Mouse (Mus musculus) right cerebral cortex, postnatal 36 days (tissue): Measurements from ENCODE around the gene Plk4.
A peak's percentile ranks its signal among the peaks of the same experiment; 100 is the strongest.
"Not testable (repeated sequence)": the region's sequence is repeated elsewhere in the genome, so short reads cannot be mapped to it uniquely, and the experiment has no call there.

Experiments
- DNase-seq, 2 experiments: peaks; one replicate each; pipeline ENCODE4 v3.0.0; 2022; ENCODE audit warnings: low spot score in 2 of 2, mixed read lengths in 1 of 2

The Plk4 gene

DNA sequence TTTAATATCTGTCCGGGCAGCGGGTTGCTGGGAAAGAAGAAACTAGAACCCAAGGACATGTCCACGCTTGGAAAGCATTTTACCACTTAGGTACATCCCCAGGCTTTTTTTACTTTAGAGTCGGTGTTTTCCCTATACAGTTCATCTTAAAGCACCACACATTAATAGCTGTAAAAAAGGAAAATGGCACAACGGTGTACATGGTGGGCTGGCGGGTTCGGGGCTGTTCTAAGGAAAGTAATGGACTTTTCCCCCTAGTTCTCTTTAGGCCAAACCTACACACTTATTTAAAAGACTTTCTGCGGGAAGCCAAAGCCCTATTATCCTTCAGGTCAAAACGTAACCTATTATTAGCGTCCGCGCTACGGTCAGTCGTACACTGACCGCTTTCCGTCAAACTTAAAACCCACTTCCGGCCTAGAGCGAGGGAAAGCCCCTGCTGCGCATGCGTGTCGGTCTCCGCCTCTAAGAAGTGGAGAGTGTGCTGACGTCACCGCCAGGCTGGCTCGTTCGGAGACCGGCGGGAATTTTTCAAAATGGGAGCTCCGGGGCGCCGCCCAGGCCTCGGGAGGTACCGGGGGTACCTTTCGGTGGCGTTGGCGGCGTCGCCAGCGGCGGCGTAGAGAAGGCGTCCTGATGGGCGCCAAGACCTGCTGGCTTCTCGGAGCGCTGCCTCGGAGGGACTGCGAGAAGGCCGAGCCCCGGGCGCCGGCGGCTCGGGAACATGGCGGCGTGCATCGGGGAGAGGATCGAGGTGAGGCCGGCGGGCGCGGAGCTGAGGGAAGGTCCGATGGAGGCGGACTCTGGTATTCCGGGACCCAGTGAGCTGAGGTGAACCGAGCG, at the start of gene Plk4:
Plk4 (plus strand) TSS at position 490 of the 843 bp plus-strand sequence.
- DNase-seq = peak; percentile 91 to 94

DNA sequence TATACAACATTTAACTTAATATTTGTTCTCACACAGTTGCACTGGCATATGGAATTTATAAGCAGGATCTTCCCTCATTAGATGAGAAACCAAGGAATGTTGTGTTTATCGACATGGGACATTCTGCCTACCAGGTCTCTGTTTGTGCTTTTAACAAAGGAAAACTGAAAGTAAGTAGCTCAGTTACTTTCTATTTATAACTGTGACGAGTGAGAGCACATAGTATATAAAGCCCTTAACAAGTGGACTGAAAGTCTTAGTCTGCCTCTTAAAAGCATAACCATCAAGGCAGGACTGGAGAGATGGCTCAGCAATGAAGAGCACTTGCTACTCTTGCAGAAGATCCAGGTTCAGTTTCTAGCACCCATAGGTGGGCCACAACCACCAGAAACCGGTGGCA, 39.1 kb upstream of the Plk4 start:
- no peak for DNase-seq

DNA sequence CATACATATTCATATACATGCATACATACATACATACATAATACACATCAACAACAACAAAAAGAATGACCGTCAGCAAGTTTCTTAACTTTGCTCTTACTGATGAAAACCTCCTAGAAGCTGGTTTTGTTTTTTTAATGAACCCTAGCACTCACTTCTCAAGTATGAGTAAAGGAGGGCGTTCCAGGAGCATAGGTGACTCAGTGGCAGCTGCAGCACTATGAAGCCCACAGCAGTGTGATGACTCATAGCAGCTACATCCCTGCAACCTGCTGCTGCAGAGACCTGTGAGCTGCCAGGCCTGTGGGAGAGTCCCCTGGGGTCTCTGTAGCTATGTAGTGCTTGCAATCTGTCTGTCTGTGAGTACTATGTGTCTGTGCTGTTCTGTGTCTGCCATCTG, 38.5 kb upstream of the Plk4 start:
- no peak for DNase-seq

DNA sequence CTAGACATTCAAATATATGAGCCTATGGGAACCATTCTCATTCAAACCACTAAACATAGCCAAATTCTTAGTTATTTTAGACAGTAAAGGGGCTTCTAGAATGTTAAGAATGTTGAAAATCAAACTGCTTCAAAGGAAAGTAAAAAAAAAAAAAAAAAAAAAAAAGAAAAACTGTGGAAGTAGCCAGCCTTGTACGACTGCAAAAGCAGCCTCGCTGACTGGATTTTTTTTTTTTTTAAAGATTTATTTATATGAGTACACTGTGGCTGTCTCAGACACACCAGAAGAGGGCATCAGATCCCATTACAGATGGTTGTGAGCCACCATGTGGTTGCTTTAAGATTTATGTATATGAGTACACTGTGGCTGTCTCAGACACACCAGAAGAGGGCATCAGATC, 6.0 kb upstream of the Plk4 start:
- no peak for DNase-seq

DNA sequence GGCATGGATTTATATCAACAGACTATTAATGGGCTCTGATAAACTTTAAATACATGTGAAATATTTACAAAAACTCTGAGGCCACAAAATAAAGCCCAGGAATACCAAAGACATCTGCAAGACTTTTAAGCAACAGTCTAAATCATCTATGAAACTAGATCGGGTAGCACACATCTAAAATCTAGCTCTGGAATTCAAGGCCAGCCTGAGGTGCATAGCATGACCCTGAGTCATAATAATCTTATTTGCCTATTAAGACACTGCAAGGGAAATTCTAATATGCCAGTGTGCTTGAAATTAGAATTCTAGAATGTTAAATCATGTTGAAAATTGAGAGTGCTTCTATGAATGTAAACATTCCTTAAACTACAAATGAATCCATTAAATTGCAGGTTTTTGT, 1.8 kb upstream of the Plk4 start:
- no peak for DNase-seq

DNA sequence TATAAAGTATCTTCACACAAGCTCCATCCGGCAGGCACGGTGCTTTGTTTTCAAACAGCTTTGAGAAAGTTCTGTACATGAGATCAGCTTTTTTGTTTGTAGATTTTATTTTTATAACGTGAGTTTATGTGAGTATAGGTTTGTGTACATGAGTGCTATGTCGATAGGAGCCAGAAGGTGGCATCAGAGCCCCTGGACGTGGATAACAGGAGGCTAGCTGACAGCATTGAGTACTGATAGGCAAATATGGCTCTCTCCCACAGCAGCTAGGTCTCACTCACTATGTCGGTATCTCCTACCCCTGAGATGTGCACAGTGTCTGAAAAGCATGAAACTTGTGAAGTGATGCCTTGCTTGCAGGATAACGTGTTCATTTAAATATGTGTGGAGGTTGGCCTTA, 1.3 kb upstream of the Plk4 start:
- DNase-seq = peak in 1 of 2 experiments; percentile 25

DNA sequence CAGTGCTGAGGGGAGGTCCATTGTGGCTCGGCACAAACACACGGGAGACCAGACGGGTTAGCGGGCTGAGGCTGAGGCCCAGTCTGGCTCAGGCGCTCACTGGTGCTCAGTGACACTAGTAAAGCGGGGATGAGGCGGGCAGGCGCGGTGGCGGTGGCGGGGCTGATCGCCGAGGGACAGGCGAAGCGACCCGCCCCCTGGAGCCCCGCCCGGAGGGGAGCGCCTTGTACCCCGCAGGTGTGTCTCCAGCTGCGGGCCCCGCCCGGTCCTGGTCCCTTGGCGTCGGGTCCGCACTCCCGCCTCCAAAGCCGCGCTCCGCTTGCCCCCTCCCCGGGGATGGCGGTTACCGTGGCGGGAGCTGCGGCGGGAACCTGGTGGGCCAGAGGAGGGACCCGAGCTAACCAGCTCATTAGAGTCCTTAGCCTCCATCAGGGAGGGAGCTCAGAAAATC, 579 bp downstream of the Plk4 start:
- peak; percentile 10 to 18 for DNase-seq

DNA sequence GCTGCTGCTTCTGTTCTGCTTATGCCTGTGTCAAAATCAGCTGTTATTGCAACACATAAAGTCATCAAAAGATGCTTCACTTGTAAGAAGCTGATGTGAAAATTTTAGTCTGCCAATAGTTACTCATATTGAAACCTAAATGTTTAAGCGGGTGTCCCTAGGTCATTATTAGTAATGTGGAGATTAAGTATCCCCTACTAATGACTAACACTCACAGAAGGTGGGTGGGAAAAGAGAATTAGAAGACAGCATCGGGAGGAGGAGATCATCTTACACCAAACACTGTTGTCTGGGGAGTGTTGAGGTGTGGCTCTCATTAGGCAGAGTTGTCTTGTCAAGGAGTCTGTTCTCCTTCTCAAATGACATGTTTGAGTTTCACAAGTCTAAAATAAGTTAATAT, 7.1 kb downstream of the Plk4 start:
- no peak for DNase-seq

DNA sequence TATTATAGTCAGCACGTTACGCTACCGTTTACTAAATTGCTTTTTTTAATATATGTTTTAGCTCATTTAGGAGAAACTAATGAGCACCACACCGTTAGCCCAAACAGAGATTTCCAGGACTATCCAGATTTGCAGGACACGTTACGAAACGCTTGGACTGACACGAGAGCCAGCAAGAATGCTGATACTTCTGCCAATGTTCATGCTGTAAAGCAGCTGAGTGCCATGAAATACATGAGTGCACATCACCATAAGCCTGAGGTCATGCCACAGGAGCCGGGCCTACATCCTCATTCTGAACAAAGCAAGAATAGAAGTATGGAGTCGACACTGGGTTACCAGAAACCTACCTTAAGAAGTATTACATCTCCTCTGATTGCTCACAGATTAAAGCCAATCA, 8.9 kb downstream of the Plk4 start:
- DNase-seq = no peak

DNA sequence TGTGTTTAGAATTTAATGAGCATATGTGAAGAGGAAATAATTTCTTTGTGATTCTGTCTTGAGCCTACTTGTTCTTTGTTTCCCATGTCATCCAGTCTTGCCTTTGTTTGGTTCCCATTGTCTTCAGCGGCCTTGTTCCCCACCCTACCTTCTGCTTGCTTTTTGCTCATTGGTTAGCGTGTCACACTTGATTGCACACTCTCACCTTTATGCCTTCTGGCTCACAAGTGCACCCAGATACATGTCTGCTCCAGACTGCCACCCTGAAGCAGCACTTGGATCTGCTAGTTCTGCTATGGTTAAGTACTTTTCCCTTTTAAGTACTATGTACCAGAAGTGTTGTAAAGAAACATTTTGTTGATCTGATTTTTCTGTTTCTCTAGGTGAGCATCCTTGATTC, 10.1 kb downstream of the Plk4 start:
- DNase-seq = no peak

DNA sequence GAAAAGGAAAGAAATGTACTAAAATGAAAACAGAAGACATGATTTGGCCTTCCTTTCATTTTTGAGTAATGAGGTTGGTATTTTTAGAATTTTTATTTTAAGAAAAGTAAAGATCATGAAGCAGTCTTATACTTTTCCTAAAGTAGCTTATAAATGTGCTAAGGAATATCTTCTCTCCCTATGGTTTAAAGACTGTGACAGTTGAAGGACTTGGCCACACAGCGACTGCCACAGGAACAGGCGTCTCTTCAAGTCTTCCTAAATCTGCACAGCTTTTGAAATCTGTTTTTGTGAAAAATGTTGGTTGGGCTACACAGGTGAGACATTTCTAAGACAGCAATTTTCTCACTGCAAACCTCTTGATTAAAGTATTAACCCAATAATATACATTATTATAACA, 13.5 kb downstream of the Plk4 start:
- no peak for DNase-seq

DNA sequence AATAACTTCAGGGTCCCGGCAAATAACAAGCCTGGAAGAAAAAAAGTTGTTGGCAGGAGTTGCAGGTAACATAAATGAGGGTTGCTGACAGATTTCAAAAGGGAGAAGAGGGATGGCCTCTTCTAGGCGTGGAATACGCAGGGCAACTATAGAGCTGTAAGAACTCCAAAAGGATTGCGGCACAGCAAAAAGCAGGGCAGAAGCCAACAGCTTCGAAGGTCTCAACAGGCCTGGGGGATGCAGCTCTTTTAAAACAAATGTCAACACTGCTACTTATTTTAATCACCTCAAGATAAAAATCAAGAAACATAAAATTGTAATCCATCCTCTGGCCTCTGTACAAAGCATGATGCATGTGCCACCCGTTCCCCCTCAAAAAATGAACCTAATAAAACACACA, 45.7 kb downstream of the Plk4 start:
- DNase-seq = not testable (repeated sequence)

DNA sequence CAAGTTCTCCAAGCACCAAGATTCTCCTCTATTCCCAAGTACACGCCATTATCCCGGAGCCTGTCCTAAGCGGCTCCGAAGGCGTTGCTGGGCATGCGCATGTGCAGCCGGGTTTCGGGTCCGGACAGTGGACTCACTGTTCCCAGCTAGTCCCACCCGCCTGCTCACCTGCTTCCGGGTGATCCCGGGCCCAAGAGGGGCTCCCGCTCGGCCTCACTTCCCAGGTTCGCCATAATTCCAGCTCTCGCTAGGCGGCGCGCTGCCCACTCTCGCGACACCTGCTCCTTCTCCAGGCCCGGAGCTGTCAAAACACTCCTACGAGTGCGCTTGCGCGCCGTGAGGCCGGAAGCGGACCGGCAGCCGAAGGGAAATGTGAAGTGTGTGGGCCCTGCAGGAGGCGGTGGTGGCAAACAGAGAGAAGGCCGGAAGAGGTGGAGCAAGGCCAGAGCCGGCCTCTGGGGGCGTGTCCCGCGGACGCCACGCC, 46.7 kb downstream of the Plk4 start, which contains the start of gene Mfsd8:
Mfsd8 (minus strand) TSS at position 414 of the 484 bp plus-strand sequence.
- DNase-seq = peak; percentile 96 to 97

DNA sequence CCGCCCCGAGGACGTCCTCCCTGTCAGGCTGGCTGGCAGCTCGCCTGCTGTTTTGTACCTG, 47.0 kb downstream of the Plk4 start, which contains the start of gene Abhd18:
Abhd18 (plus strand) TSS at position 14 of the 61 bp plus-strand sequence.
- not testable (repeated sequence) for DNase-seq

DNA sequence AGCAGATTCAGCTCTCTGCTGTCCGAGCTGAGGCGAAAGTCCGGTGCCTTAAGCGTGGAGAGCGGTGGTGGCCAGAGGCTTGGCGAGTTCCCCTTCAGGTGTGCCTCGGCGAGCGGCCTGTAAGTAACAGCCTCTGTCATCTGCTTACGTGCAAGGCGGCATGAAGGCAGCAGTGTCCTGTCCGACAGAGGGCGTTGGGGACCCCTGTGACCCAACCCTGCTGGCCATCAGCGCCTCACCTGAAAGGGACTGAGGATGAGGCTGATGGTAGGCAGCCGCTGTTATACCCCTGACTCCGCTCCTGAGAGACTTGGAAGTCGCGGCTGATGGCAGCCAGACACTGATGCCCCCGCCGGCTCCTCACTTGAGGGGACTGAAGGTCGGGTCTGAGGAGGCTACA, 47.2 kb downstream of the Plk4 start:
- peak; percentile 50 to 52 for DNase-seq

DNA sequence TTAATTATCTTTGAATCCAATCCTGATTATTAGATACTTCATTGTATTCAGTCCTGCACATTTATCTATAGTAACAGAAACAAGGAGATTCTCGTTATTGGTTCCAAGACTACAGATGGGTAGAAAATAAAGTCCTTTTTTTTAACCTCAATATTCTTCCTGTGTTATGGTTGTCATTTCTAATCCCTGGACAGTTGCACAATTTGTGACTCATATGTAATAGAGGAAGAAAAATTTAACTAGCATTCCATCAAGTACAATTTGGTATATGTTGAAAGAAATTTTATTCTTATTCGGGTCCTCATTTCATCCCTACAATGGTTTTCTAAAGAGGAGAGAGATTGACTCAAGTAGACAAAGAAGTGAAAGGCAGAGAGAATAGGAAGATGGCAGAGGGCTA, 48.1 kb downstream of the Plk4 start:
- DNase-seq = not testable (repeated sequence)

DNA sequence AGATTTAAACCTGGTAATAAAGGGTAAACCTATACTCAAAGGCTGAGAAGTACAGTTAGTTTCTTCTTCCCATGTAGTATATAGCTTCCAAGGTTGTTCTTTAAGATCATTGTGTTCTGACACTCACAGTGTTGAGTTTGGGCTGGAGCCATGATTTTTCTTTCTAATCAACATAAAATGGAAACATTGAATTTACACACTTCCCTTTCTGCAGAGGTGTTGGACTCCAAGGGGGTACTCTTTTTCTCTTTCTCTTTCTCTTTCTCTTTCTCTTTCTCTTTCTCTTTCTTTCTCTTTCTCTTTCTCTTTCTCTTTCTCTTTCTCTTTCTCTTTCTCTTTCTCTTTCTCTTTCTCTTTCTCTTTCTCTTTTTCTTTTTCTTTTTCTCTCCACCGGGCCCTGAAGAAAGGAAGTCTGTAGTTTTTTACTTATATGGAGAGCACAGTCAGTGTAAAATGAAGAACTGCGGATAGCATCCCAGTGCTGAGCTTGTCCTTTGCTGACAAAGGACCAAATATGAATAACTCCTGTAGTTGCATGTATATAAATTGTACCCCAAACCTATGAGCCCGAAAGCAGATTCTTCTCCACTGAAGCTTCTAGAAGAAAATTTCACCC, 53.4 kb downstream of the Plk4 start:
- not testable (repeated sequence) for DNase-seq
